Mouse (Mus musculus): ENCODE results near the gene Plppr4.

The Plppr4 gene

GRCm38 (mm10) chr3:117360528-117360927, at the start of gene Plppr4:
Gene Plppr4 (minus strand): TSS chr3:117360876.
- DNase-seq: no peak

- DNase-seq: no peak
Measured at GRCm38 (mm10) chr3:117405821-117406220, 45.1 kb upstream of the Plppr4 start.

- no peak for DNase-seq
Measured at GRCm38 (mm10) chr3:117403740-117404139, 43.1 kb upstream of the Plppr4 start.

- no peak for DNase-seq
Measured at GRCm38 (mm10) chr3:117366041-117366440, 5.4 kb upstream of the Plppr4 start.

GRCm38 (mm10) chr3:117359686-117360521, 772 bp downstream of the Plppr4 start:
- DNase-seq: no peak

GRCm38 (mm10) chr3:117358981-117359628, 1.6 kb downstream of the Plppr4 start:
- no peak for DNase-seq

- no peak for DNase-seq
Measured at GRCm38 (mm10) chr3:117357367-117357766, 3.3 kb downstream of the Plppr4 start.

GRCm38 (mm10) chr3:117353940-117354339, 6.7 kb downstream of the Plppr4 start:
- DNase-seq: no peak

GRCm38 (mm10) chr3:117346351-117346750, 14.3 kb downstream of the Plppr4 start:
- DNase-seq: no peak

GRCm38 (mm10) chr3:117331502-117331901, 29.2 kb downstream of the Plppr4 start:
- no peak for DNase-seq

- DNase-seq: no peak
Measured at GRCm38 (mm10) chr3:117329485-117329884, 31.2 kb downstream of the Plppr4 start.

GRCm38 (mm10) chr3:117326551-117326950, 34.1 kb downstream of the Plppr4 start:
- DNase-seq: no peak

- DNase-seq: no peak
Measured at GRCm38 (mm10) chr3:117319671-117320070, 41.0 kb downstream of the Plppr4 start.

- no peak for DNase-seq
Measured at GRCm38 (mm10) chr3:117313339-117313738, 47.3 kb downstream of the Plppr4 start.

- DNase-seq: no peak
Measured at GRCm38 (mm10) chr3:117312097-117312496, 48.6 kb downstream of the Plppr4 start.

GRCm38 (mm10) chr3:117310801-117311368, 49.8 kb downstream of the Plppr4 start:
- DNase-seq: no peak

- DNase-seq: no peak
Measured at GRCm38 (mm10) chr3:117309580-117309910, 51.1 kb downstream of the Plppr4 start.

GRCm38 (mm10) chr3:117308895-117309579, 51.6 kb downstream of the Plppr4 start:
- no peak for DNase-seq

- no peak for DNase-seq
Measured at GRCm38 (mm10) chr3:117307555-117307954, 53.1 kb downstream of the Plppr4 start.

- no peak for DNase-seq
Measured at GRCm38 (mm10) chr3:117304037-117304436, 56.6 kb downstream of the Plppr4 start.

- no peak for DNase-seq
Measured at GRCm38 (mm10) chr3:117300735-117301271, 59.9 kb downstream of the Plppr4 start.

- no peak for DNase-seq
Measured at GRCm38 (mm10) chr3:117297735-117298134, 62.9 kb downstream of the Plppr4 start.

GRCm38 (mm10) chr3:117294308-117294925, 66.3 kb downstream of the Plppr4 start:
- DNase-seq: no peak
